Mouse (Mus musculus) midbrain, embryonic 14.5 days (tissue): ENCODE data around the gene Rpl29. TPM values are rescaled to one million over a fixed set of nuclear protein-coding genes. Genes with fewer than 3 reads are reported as not detected.

Source experiments
- ATAC-seq: fragments of 200-750 bp; cut with Nextera tagmentation; 2 replicates; pipeline ENCODE4 v1.8.0; 2017; ENCODE audit warnings: moderate number of reproducible peaks, moderate library complexity; ENCODE audit not compliant: low FRiP score, low TSS enrichment
- DNase-seq: peaks from one replicate; pipeline ENCODE4 v3.0.0-alpha.2; 2015
- H3K27ac ChIP-seq: fragments of 300-500 bp; sonication (generic); replicated peaks from 2 replicates; pipeline ENCODE4 v1.5.1; 2014; ENCODE audit warnings: mild to moderate bottlenecking, low read depth, low read length, moderate library complexity
- H3K27me3 ChIP-seq: fragments of 300-500 bp; sonication (generic); 2 replicates; pipeline ENCODE4 v1.6.1; 2014; ENCODE audit warnings: low read length, control low read depth, mixed read lengths; ENCODE audit not compliant: control insufficient read depth, insufficient read depth
- H3K36me3 ChIP-seq: fragments of 300-500 bp; sonication (generic); 2 replicates; pipeline ENCODE4 v1.6.1; 2014; ENCODE audit warnings: low read length, control low read depth; ENCODE audit not compliant: control insufficient read depth, insufficient read depth
- H3K4me1 ChIP-seq: fragments of 300-500 bp; sonication (generic); 2 replicates; pipeline ENCODE4 v1.6.1; 2014; ENCODE audit warnings: mild to moderate bottlenecking, antibody characterized with exemption, low read length, control low read depth; ENCODE audit not compliant: control insufficient read depth, insufficient read depth
- H3K4me2 ChIP-seq: fragments of 300-500 bp; sonication (generic); 2 replicates; pipeline ENCODE4 v1.6.1; 2014; ENCODE audit warnings: mild to moderate bottlenecking, low read length, moderate library complexity
- H3K4me3 ChIP-seq: fragments of 300-500 bp; sonication (generic); replicated peaks from 2 replicates; pipeline ENCODE4 v1.5.1; 2014; ENCODE audit warnings: low read depth, low read length
- H3K9ac ChIP-seq: fragments of 300-500 bp; sonication (generic); replicated peaks from 2 replicates; pipeline ENCODE4 v1.6.1; 2014; ENCODE audit warnings: mild to moderate bottlenecking, low read length, moderate library complexity
- H3K9me3 ChIP-seq: fragments of 300-500 bp; sonication (generic); 2 replicates; pipeline ENCODE4 v1.6.1; 2016; ENCODE audit warnings: low read length, control low read depth, mixed read lengths; ENCODE audit not compliant: control insufficient read depth
- WGBS: fragments of 180-500 bp; shearing (Covaris S2); extraction: QIAGEN DNeasy Blood & Tissue Kit; methylation state at CpG from one replicate; pipeline ENCODE4 v1.1.7; 2014; 5-methylcytosine and 5-hydroxymethylcytosine counted together
- polyA plus RNA-seq: library from polyadenylated mRNA; unstranded; fragments of >200 nt; fragmentation: Nextera tagmentation; extraction: Ambion mirVana; gene quantifications from 2 replicates; pipeline ENCODE4 v1.2.1, GENCODE M21; 2014

The Rpl29 gene
- polyA plus RNA-seq, 1 experiment from 2014 or later = 708 TPM

DNA sequence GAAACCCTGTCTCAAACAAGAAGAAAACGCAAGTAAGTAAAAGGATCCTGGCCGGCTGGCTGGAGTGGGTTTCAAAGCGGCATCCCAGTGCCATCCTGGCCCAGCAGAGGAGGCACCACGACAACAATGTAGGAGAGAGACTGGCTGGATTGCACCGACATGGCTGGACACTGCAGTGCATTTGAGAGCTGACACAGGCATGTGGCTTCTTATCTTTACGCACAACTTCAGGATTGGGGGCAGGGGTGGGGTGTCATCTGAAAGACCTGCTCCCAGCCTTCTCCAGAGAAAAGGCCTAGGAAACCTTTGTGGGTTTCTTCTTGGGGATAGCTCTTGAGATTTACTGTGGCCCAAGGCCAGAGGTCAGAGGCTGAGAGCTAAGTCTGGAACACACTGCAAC lies 17.5 kb upstream of the Rpl29 start:
- 82% methylated on average over 6 of the region's 6 CpGs for WGBS
- no peak for ATAC-seq
- DNase-seq = no peak

DNA sequence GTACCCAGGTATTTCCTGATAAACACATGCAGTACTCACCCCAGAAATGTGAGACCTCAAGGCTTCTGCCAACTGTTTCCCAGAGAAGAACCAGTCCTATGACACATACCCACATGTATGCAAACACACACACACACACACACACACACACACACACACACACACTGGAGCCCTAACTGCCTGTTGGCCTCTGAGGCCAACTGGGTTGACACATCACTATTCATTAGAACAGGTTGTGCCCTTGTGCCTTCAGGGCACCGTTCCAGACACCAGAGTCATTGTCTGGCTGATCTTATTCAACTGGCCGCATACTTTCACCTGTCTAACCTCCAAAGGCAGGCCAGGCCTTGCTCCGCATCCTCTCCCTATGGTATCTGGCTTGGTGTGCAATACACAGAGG lies 17.0 kb upstream of the Rpl29 start:
- H3K27me3 ChIP-seq = no peaks in the 10 kb centered on the region
- H3K36me3 ChIP-seq = no peaks in the 10 kb centered on the region
- no peaks in the 10 kb centered on the region for H3K9me3 ChIP-seq
- ATAC-seq = no peak
- H3K4me2 ChIP-seq = no peak overlapping the region
- DNase-seq = no peak
- 77% methylated on average over 3 of the region's 3 CpGs for WGBS
- no peak overlapping the region for H3K4me3 ChIP-seq
- no peak overlapping the region for H3K27ac ChIP-seq
- no peak overlapping the region for H3K9ac ChIP-seq
- no peaks in the 10 kb centered on the region for H3K4me1 ChIP-seq

More for the DNA sequence above, 17.5 kb upstream of the Rpl29 start:
- Histone ChIP-seq H3K4me2 (no peak overlapping the region), H3K9me3 (no peaks in the 10 kb centered on the region), H3K4me3 (no peak overlapping the region), H3K9ac (no peak overlapping the region), H3K4me1 (no peaks in the 10 kb centered on the region), H3K36me3 (no peaks in the 10 kb centered on the region), H3K27me3 (no peaks in the 10 kb centered on the region), H3K27ac (no peak overlapping the region)

DNA sequence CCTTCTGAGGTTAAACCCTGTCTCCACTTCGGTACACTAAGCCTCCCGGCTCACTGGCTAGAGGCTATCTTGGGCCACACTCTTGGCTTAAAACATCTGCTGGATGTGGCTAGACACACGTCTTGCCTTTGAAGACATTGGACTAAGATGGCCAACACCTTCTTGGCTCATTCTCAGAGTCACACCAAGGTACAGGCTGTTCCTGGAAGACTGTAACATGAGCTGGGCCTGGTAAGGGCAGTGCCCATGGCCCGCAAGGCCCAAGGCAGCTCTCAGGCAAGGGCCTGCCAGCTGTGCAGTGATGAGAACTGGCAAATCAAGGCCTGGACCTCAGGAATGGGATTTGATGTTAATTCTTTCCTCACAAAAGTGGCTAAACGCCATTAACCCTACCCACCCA lies 15.6 kb upstream of the Rpl29 start:
- Histone ChIP-seq H3K36me3 (no peaks in the 10 kb centered on the region), H3K27me3 (no peaks in the 10 kb centered on the region), H3K9ac (no peak overlapping the region), H3K4me1 (peaks cover 12% of the 10 kb centered on the region), H3K4me2 (no peak overlapping the region), H3K27ac (no peak overlapping the region), H3K9me3 (no peaks in the 10 kb centered on the region), H3K4me3 (no peak overlapping the region)
- WGBS = 83% methylated on average over 5 of the region's 5 CpGs
- DNase-seq (no peak), ATAC-seq (no peak)

DNA sequence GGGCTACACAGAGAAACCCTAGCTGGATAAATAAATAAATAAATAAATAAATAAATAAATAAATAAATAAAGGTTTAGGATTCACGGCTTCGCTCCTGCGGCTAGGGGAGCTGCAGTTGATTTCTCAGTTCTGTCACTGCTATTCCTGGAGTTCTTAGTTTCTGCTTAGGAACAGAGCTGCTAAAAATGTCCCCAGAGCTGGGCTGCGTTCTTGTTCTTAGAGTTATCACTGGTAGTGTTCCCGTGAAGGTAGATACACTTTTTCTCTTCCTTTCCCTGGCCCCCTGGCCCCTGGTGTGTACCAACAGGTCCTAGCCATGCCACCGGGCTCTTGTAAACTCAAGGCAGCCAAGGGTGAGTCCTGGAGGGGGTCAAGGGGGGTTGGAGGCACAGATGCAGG lies 12.4 kb upstream of the Rpl29 start:
- Histone ChIP-seq H3K27ac (no peak overlapping the region), H3K4me2 (no peak overlapping the region), H3K27me3 (no peaks in the 10 kb centered on the region), H3K4me3 (no peak overlapping the region), H3K9ac (no peak overlapping the region), H3K9me3 (no peaks in the 10 kb centered on the region), H3K36me3 (no peaks in the 10 kb centered on the region), H3K4me1 (peaks cover 27% of the 10 kb centered on the region)
- no peak for DNase-seq
- ATAC-seq = no peak
- 91% methylated on average over 6 of the region's 6 CpGs for WGBS

DNA sequence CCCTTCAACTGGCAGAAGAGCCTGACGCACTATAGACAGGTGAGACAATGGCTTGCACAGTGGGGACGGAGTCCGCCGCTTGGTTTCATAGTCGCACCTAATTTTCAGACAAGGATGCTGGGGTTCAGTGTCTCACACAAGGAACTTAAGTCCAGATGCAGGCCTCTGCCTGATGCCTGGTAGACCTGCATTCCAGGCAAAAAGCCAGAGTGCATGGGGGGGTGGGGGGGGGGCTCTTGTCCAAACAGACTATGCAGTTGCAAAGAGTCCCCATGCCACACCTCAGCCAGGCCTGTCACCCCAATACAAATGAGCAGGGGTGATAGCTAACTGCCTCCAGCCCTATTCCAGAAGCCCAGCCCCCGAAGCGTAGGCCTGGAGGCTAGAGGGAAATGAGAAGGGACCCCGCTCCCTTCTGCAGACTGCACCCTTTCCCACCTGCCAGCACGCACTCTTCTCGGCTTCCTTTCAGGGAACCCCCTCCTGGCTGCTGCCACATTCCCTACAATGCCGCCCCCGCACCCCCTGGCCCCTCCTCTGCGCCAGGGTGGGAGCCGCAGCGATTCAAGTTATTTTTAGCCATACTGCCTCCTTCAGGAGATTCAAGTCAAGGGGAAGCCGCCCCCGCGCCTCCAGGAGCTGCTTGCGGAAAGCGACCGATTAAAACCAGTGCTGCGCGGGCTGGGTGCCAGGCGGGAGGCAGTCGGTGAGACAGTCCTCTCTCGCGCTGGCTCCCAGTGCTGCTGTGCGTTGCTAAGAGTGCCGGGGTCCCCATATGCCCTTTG lies 11.2 kb upstream of the Rpl29 start:
- H3K9ac ChIP-seq = peak overlapping the region; percentile 50
- H3K27ac ChIP-seq = peak overlapping the region; percentile 49
- no peaks in the 10 kb centered on the region for H3K27me3 ChIP-seq
- H3K4me2 ChIP-seq = peak overlapping the region; percentile 57
- peaks cover 27% of the 10 kb centered on the region for H3K4me1 ChIP-seq
- ATAC-seq (peak; percentile 43; the same call in 1 of the 2 replicates), DNase-seq (peak; percentile 88)
- H3K36me3 ChIP-seq = no peaks in the 10 kb centered on the region
- 14% methylated on average over 29 of the region's 29 CpGs for WGBS
- H3K9me3 ChIP-seq = no peaks in the 10 kb centered on the region
- H3K4me3 ChIP-seq = peak overlapping the region; percentile 22

DNA sequence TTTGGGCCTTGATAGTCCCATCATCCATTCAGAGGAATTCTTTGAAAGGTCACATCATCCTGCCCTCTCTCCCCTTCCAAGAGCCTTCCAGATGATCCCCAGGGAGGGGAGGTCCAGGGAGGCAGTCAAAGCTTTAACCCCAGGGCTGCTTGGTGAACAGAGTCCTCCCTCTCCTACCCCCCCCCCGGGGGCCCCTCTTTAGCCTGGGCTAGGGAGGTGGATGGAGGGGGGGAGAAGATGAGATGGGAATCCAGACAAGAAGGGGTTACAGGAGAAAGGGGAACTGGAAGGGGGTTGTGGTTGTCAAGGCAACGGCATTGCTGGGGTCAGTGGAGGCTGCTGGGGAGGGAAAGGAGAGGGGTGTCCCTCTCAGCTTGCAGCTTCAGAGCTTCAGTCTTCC lies 8.6 kb upstream of the Rpl29 start:
- ATAC-seq = no peak
- DNase-seq = peak; percentile 58
- Histone ChIP-seq H3K27ac (peak overlapping the region; percentile 54), H3K4me2 (peak overlapping the region; percentile 41), H3K4me1 (peaks cover 27% of the 10 kb centered on the region), H3K9me3 (no peaks in the 10 kb centered on the region), H3K4me3 (no peak overlapping the region), H3K36me3 (no peaks in the 10 kb centered on the region), H3K9ac (no peak overlapping the region; the same call in 1 of the 2 replicates), H3K27me3 (no peaks in the 10 kb centered on the region)
- WGBS = 0% methylated on average over 2 of the region's 2 CpGs

DNA sequence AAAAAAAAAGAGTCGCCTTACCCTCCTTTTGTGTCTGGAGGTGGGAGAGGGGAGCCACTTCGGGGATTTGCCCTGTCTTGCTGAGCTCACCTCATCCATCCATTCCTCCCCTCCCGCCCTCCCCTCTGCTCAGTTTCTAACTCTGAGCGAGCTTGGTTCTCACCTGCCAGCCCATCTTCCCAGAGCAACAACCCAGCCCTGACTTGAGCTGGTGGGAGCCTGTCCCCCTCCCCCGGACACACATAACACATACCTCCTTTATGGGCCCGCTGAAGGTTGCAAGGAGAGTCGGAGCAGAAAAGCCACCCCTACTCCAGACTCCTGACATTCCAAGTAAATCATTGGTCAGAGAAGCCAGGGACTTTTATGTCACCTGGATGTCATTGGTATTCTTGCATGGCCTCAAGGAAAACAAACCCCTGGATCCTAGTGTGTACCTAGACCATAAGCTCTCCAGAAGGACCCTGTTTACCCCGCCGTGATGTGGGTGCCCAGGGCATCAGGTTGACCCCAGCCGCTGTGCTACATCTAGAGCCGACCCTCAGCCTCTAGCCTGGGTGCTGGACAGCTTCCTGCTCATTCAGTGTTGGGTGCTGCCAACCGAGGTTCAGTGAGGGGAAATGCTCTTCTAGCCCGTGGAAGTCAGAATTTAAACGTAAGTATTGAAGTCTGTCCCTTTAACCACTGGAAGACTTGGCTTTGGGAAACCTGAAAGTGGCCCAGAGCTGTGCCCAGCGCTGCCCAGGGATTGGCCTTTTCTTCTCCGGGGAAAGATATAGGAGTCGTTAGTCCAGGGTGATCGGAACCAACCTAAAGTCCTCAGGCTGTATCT lies 8.0 kb upstream of the Rpl29 start:
- H3K4me3 ChIP-seq = no peak overlapping the region
- 4% methylated on average over 18 of the region's 18 CpGs for WGBS
- peaks cover 27% of the 10 kb centered on the region for H3K4me1 ChIP-seq
- H3K9ac ChIP-seq = no peak overlapping the region; the same call in 1 of the 2 replicates
- no peaks in the 10 kb centered on the region for H3K36me3 ChIP-seq
- no peaks in the 10 kb centered on the region for H3K9me3 ChIP-seq
- peak overlapping the region; percentile 41 for H3K4me2 ChIP-seq
- peak; percentile 24 for DNase-seq
- peak overlapping the region; percentile 54 for H3K27ac ChIP-seq
- ATAC-seq = 0 out of 2 replicates have a peak, but pooled peaks have one; percentile 16
- no peaks in the 10 kb centered on the region for H3K27me3 ChIP-seq

DNA sequence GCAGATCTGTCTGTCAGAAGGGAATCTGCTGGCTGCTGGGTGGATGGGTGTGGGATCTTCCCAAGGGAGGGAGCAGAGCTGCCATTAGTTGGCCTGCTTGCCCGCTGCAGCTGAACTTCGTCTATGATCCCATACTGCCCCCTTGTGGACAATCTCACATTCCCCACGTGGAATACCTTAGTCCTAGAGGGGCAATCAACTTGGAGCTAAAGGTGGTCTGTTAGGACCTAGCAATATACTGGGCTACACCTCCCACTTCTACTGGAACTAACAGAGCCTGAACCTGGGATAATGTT lies 7.4 kb upstream of the Rpl29 start:
- Histone ChIP-seq H3K4me3 (no peak overlapping the region), H3K9ac (no peak overlapping the region; the same call in 1 of the 2 replicates), H3K27me3 (no peaks in the 10 kb centered on the region), H3K9me3 (no peaks in the 10 kb centered on the region), H3K36me3 (no peaks in the 10 kb centered on the region), H3K27ac (no peak overlapping the region), H3K4me1 (peaks cover 27% of the 10 kb centered on the region), H3K4me2 (peak overlapping the region; percentile 41)
- DNase-seq (peak; percentile 96), ATAC-seq (peak; percentile 51)
- 0% methylated on average over 3 of the region's 3 CpGs for WGBS
